Mouse (Mus musculus): ENCODE results near the gene Saysd1. TPM values are rescaled to one million over a fixed set of nuclear protein-coding genes. Genes with fewer than 3 reads are reported as not detected.

The Saysd1 gene
- polyA plus RNA-seq, 1 experiment from 2014 or later = 18.9 TPM

- TF ChIP-seq EP300 (IDR thresholded peaks at IDR 0.05) = no peak
- TF ChIP-seq CTCF (IDR thresholded peaks at IDR 0.05) = no peak
- no peak for ATAC-seq
- no peak overlapping the region for H3K9ac ChIP-seq (replicated peaks; ENCODE audit: low read depth)
- H3K27me3 ChIP-seq (replicated peaks; ENCODE audit: insufficient read depth, low read length) = no peaks in the 10 kb centered on the region
- H3K4me2 ChIP-seq (replicated peaks; ENCODE audit: low read depth, low read length) = no peak overlapping the region
- peaks cover 4% of the 10 kb centered on the region; the same call in 1 of the 2 replicates for H3K4me1 ChIP-seq (ENCODE audit: insufficient read depth, low read depth, low read length)
- DNase-seq (ENCODE audit: low spot score) = no peak
- 46% methylated on average over 5 of the region's 5 CpGs for WGBS
- no peak overlapping the region for H3K27ac ChIP-seq (ENCODE audit: low read length)
- no peaks in the 10 kb centered on the region for H3K36me3 ChIP-seq (ENCODE audit: insufficient read depth, low read length)
- H3K9me3 ChIP-seq (ENCODE audit: low read length) = no peaks in the 10 kb centered on the region
- no peak overlapping the region for H3K4me3 ChIP-seq (ENCODE audit: low read depth, low read length)
Measured at GRCm38 (mm10) chr14:20120868-20121267, 17.5 kb downstream of the Saysd1 start.

GRCm38 (mm10) chr14:20120012-20120411 lies 18.3 kb downstream of the Saysd1 start:
- DNase-seq (ENCODE audit: low spot score) = no peak
- TF ChIP-seq CTCF (IDR thresholded peaks at IDR 0.05) = no peak
- TF ChIP-seq EP300 (IDR thresholded peaks at IDR 0.05) = no peak
- ATAC-seq = no peak

GRCm38 (mm10) chr14:20116149-20116605 lies 22.2 kb downstream of the Saysd1 start:
- Histone ChIP-seq H3K9me3 (ENCODE audit: low read length) (no peaks in the 10 kb centered on the region), H3K4me2 (replicated peaks; ENCODE audit: low read depth, low read length) (no peak overlapping the region), H3K27ac (ENCODE audit: low read length) (no peak overlapping the region), H3K36me3 (ENCODE audit: insufficient read depth, low read length) (no peaks in the 10 kb centered on the region), H3K4me3 (ENCODE audit: low read depth, low read length) (no peak overlapping the region), H3K4me1 (ENCODE audit: insufficient read depth, low read depth, low read length) (peaks cover 4% of the 10 kb centered on the region; the same call in 1 of the 2 replicates), H3K9ac (replicated peaks; ENCODE audit: low read depth) (no peak overlapping the region), H3K27me3 (replicated peaks; ENCODE audit: insufficient read depth, low read length) (no peaks in the 10 kb centered on the region)
- DNase-seq (ENCODE audit: low spot score) (peak; percentile 34), ATAC-seq (peak; percentile 54)
- TF ChIP-seq EP300 (IDR thresholded peaks at IDR 0.05) = no peak
- no peak for TF ChIP-seq CTCF (IDR thresholded peaks at IDR 0.05)
- 36% methylated on average over 9 of the region's 9 CpGs for WGBS

More at GRCm38 (mm10) chr14:20120012-20120411, 18.3 kb downstream of the Saysd1 start:
- Histone ChIP-seq H3K36me3 (ENCODE audit: insufficient read depth, low read length) (no peaks in the 10 kb centered on the region), H3K27ac (ENCODE audit: low read length) (no peak overlapping the region), H3K27me3 (replicated peaks; ENCODE audit: insufficient read depth, low read length) (no peaks in the 10 kb centered on the region), H3K4me2 (replicated peaks; ENCODE audit: low read depth, low read length) (no peak overlapping the region), H3K4me1 (ENCODE audit: insufficient read depth, low read depth, low read length) (peaks cover 4% of the 10 kb centered on the region; the same call in 1 of the 2 replicates), H3K9ac (replicated peaks; ENCODE audit: low read depth) (no peak overlapping the region), H3K9me3 (ENCODE audit: low read length) (no peaks in the 10 kb centered on the region), H3K4me3 (ENCODE audit: low read depth, low read length) (no peak overlapping the region)
- 88% methylated on average over 11 of the region's 11 CpGs for WGBS

GRCm38 (mm10) chr14:20114951-20115350 lies 23.4 kb downstream of the Saysd1 start:
- no peak overlapping the region for H3K9ac ChIP-seq (replicated peaks; ENCODE audit: low read depth)
- no peaks in the 10 kb centered on the region for H3K27me3 ChIP-seq (replicated peaks; ENCODE audit: insufficient read depth, low read length)
- no peaks in the 10 kb centered on the region for H3K9me3 ChIP-seq (ENCODE audit: low read length)
- H3K27ac ChIP-seq (ENCODE audit: low read length) = no peak overlapping the region
- H3K4me3 ChIP-seq (ENCODE audit: low read depth, low read length) = no peak overlapping the region
- ATAC-seq = no peak
- WGBS = 83% methylated on average over 6 of the region's 6 CpGs
- DNase-seq (ENCODE audit: low spot score) = no peak
- TF ChIP-seq CTCF (IDR thresholded peaks at IDR 0.05) (no peak), EP300 (IDR thresholded peaks at IDR 0.05) (no peak)
- no peak overlapping the region for H3K4me2 ChIP-seq (replicated peaks; ENCODE audit: low read depth, low read length)
- H3K4me1 ChIP-seq (ENCODE audit: insufficient read depth, low read depth, low read length) = peaks cover 4% of the 10 kb centered on the region; the same call in 1 of the 2 replicates
- H3K36me3 ChIP-seq (ENCODE audit: insufficient read depth, low read length) = no peaks in the 10 kb centered on the region

- WGBS = 8% methylated on average over 6 of the region's 6 CpGs
- peaks cover 4% of the 10 kb centered on the region; the same call in 1 of the 2 replicates for H3K4me1 ChIP-seq (ENCODE audit: insufficient read depth, low read depth, low read length)
- no peak overlapping the region for H3K27ac ChIP-seq (ENCODE audit: low read length)
- no peak overlapping the region for H3K4me3 ChIP-seq (ENCODE audit: low read depth, low read length)
- TF ChIP-seq EP300 (IDR thresholded peaks at IDR 0.05) (no peak), CTCF (IDR thresholded peaks at IDR 0.05) (peak; percentile 96)
- H3K9ac ChIP-seq (replicated peaks; ENCODE audit: low read depth) = no peak overlapping the region
- peak; percentile 89 for DNase-seq (ENCODE audit: low spot score)
- no peaks in the 10 kb centered on the region for H3K27me3 ChIP-seq (replicated peaks; ENCODE audit: insufficient read depth, low read length)
- H3K9me3 ChIP-seq (ENCODE audit: low read length) = no peaks in the 10 kb centered on the region
- peak; percentile 82 for ATAC-seq
- H3K4me2 ChIP-seq (replicated peaks; ENCODE audit: low read depth, low read length) = no peak overlapping the region
- H3K36me3 ChIP-seq (ENCODE audit: insufficient read depth, low read length) = no peaks in the 10 kb centered on the region
Measured at GRCm38 (mm10) chr14:20113964-20114363, 24.4 kb downstream of the Saysd1 start.

GRCm38 (mm10) chr14:20113189-20113961 lies 25.0 kb downstream of the Saysd1 start:
- no peak overlapping the region for H3K27ac ChIP-seq (ENCODE audit: low read length)
- no peak for TF ChIP-seq EP300 (IDR thresholded peaks at IDR 0.05)
- no peak for TF ChIP-seq CTCF (IDR thresholded peaks at IDR 0.05)
- H3K4me1 ChIP-seq (ENCODE audit: insufficient read depth, low read depth, low read length) = peaks cover 4% of the 10 kb centered on the region; the same call in 1 of the 2 replicates
- WGBS = 40% methylated on average over 7 of the region's 7 CpGs
- H3K9ac ChIP-seq (replicated peaks; ENCODE audit: low read depth) = no peak overlapping the region
- peak; percentile 27; the same call in 1 of the 2 replicates for ATAC-seq
- no peak for DNase-seq (ENCODE audit: low spot score)
- H3K36me3 ChIP-seq (ENCODE audit: insufficient read depth, low read length) = no peaks in the 10 kb centered on the region
- no peak overlapping the region for H3K4me2 ChIP-seq (replicated peaks; ENCODE audit: low read depth, low read length)
- H3K27me3 ChIP-seq (replicated peaks; ENCODE audit: insufficient read depth, low read length) = no peaks in the 10 kb centered on the region
- no peaks in the 10 kb centered on the region for H3K9me3 ChIP-seq (ENCODE audit: low read length)
- no peak overlapping the region for H3K4me3 ChIP-seq (ENCODE audit: low read depth, low read length)

All from lung, postnatal 0 days (tissue).